Mouse (Mus musculus) gonadal fat pad, adult 2 months (tissue): ENCODE data around the gene Chid1. TPM values are rescaled to one million over a fixed set of nuclear protein-coding genes. Genes with fewer than 3 reads are reported as not detected.

Experiments
- DNase-seq: peaks from one replicate; pipeline ENCODE4 v3.0.0-alpha.2; 2012; ENCODE audit warnings: low read depth
- polyA plus RNA-seq: library from polyadenylated mRNA; depleted of rRNA; stranded (reverse); fragments of >200 nt; gene quantifications from 2 replicates; pipeline ENCODE4 v1.2.3, GENCODE M21; 2012

Chid1 gene
- polyA plus RNA-seq, 1 experiment = 69.0 TPM

- no peak for DNase-seq
Measured at GRCm38 (mm10) chr7:141476226-141476980, 63.3 kb downstream of the Chid1 start.

- no peak for DNase-seq
Measured at GRCm38 (mm10) chr7:141475805-141476158, 63.9 kb downstream of the Chid1 start.

GRCm38 (mm10) chr7:141475011-141475804 is 64.4 kb downstream of the Chid1 start, which contains the start of the genes Polr2l and Tspan4:
TSS of gene Polr2l (minus strand) at chr7:141475132.
TSS of gene Tspan4 (plus strand) at chr7:141475240.
- DNase-seq = no peak

GRCm38 (mm10) chr7:141474160-141474559 is 65.5 kb downstream of the Chid1 start:
- no peak for DNase-seq

DNA sequence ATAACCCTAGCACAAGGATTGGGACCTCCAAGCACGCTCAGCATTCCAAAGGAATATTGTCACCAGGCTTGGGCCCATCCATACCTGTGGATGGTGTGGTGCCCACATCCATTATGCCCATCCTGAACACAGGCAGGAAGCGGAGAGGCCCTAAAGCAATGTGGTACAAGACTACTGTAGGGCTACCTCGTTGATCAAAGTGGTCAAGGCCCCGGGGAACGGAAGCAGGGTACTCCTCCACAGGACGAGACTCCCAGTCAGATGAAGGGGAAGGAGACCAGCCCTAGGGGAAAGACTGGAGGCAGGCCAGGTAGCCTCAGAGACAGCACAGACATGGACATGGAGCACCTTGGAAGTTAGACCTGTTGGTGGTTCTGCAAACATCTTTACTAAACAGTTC is 66.9 kb downstream of the Chid1 start:
- no peak for DNase-seq

- no peak for DNase-seq
Measured at GRCm38 (mm10) chr7:141472226-141472625, 67.4 kb downstream of the Chid1 start.

DNA sequence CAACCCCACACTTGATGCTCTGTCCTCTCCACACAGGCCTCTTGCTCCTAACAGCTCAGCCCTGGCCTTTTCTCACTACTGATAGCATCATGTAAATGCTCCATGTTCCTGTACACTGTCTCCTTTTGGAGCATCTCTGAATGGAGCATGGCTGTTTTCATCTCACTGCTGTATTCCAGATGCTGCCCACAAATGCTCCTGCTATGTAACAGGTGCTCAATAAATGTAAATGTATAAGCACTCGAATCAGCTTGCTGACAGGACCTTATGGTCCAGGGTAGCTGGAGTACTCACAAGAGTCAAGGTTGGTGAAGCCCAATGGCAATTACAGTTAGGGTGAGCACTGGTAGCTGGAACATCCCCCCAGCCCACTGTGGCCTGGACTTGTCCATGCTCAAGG is 68.4 kb downstream of the Chid1 start:
- no peak for DNase-seq

DNA sequence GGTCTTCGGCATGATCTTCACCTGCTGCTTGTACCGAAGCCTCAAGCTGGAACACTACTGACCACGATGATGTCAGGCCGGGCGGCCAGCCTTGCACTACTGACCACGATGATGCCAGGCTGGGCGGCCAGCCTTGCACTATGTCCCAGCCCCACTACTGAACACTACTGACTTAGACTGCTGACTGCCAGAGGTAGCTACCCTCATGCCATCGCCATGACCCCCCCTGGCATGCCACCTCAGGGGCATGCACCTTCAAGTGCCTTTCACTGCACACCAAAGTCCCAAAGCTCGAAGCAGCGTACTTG is 69.1 kb downstream of the Chid1 start:
- no peak for DNase-seq

DNA sequence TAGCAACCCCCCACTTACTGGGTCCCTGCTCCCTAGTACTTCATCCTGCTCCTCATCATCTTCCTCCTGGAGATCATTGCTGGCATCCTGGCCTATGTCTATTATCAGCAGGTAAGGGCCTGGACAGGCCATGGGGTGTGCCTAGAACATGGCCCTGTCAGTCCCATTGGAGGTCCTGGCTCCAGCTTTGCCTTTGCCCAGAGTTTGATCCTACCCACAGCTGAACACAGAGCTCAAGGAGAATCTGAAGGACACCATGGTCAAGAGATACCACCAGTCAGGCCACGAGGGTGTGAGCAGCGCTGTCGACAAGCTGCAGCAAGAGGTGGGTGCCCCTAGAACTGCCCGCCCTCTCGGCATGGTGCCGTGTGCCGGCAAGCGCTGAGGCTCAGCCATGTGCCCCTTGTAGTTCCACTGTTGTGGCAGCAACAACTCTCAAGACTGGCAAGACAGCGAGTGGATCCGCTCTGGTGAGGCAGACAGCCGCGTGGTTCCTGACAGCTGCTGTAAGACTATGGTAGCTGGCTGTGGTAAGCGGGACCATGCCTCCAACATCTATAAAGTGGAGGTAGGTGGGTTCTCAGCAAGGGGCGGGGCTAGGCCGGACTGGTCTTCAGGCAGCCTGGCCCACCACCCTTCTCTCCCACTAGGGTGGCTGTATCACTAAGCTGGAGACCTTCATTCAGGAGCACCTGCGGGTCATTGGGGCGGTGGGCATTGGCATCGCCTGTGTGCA is 69.6 kb downstream of the Chid1 start:
- no peak for DNase-seq

- DNase-seq = no peak
Measured at GRCm38 (mm10) chr7:141469352-141469751, 70.3 kb downstream of the Chid1 start.

DNA sequence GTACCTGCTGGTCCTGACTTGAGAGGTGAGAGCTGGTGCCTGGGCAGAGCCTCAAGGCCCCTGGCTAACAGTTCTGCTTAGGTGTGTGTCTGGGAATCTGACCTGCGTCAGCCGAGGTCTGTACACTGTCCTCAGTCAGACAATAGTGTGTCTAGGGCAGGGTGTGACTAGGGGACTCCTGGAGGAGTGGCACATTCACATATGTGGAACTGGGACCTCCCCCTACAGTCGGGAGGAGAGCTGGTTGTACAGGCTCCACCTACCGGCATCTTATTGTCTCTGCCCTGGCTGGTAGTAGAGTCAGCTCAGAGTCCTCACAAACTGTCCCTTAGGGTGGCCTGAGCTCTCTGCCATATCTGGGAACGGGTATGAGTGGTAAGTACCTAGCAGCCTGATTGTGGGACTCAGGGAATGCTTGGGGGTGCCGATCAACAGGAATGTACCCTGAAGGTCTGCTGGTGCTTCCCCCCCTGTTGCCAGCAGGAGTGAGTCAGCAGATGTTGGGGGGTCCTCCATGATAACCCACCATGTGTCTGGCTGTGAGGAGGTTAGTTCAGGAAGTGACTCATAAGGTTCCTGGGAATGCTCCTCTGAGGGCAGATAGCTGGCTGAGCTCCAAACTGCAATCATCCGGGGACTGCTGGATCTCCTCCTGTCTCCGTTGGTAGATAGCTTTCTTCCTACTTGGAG is 71.0 kb downstream of the Chid1 start:
- DNase-seq = no peak

GRCm38 (mm10) chr7:141468164-141468521 is 71.5 kb downstream of the Chid1 start:
- DNase-seq = no peak

GRCm38 (mm10) chr7:141467230-141468030 is 72.2 kb downstream of the Chid1 start, which contains the start of gene Cd151:
TSS of gene Cd151 (plus strand) at chr7:141467392.
- DNase-seq = no peak

GRCm38 (mm10) chr7:141466607-141467148 is 73.0 kb downstream of the Chid1 start:
- no peak for DNase-seq

DNA sequence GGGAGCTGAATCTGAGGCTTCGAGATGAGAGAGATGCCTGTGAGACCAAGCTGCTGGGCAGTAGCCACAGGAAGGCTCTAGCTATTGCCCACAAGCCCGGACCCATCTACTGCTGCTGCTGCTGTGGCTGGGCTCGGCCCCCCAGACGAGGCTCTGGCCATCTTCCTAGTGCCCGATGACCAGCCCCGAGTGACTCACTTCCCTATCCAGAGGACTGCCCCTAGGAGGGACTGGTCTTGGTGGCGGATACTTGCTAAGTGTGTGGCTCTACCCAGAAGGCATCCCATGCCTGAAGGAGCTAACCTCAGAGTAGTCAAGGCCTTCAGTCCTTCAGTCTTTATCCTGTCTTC is 73.6 kb downstream of the Chid1 start:
- DNase-seq = no peak

- DNase-seq = no peak
Measured at GRCm38 (mm10) chr7:141465388-141466044, 74.1 kb downstream of the Chid1 start.

DNA sequence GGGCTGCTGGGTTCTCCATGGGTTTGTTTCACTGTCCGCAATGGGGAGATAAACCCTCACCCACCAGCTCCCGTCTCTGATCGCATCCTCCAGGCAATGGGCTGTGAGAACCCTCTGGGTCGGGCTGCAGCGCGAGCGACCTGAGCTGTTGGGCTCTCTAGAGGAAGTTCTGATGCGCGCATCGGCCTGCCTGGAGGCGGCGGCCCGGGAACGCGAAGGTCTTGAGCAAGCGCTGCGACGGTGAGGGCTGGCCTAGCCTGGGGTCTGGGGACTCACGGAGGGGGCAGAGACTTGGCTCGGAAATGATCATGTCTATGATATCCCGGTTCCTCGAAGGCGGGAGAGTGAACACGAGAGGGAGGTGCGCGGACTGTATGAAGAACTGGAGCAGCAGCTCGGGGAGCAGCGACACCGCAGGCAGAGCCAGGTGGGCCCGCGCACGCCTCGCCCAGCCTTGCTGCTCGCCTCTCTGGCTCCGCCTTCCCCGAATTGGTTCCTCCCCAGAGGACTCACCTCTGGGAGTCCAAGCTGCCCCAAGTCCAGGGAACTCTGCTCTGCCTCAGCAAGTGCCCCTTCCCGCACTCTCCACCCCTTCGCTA is 75.0 kb downstream of the Chid1 start:
- DNase-seq = no peak

DNA sequence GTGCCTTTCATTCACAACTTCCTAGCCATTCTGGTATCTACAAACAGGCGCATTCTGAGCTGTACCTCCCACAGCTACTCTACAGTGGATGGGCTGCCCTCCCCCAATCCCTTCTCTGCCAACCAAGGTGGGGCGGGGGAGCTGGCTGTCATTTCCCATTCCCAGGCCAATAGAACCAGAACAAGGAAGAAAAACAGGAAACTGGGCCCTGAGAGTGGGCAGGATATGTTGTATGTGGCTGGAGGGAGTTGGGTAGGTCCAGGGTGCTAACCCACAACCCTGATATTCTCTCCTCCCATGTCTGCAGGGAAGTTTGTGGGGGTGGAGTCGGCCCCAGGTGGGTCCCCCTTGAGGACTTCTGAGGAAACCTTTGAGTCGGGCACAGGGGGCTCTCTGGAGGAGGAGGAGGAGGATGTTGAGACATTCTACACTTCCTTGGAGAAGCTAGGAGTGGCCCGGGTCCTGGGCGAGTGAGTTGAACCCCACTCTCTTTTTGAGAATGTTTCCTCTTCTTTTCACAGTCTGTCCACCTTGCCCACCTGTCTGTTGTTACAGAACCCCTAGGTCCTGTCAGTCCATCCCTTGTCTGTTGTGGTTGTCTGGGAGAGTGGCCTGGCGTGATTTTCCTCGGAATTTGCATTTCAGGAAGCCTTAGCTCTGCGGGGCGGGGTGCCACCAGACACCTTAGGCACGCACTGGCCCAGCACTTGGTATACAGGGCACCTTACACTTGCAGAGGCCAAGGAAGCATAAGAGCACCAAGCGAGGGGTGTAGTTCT is 75.6 kb downstream of the Chid1 start:
- no peak for DNase-seq

GRCm38 (mm10) chr7:141462333-141462821 is 77.3 kb downstream of the Chid1 start:
- DNase-seq = no peak
